Mouse (Mus musculus) lung, postnatal 0 days (tissue): ENCODE results near the gene Cfap77.

Source experiments
- CTCF ChIP-seq: IDR thresholded peaks from 2 replicates; pipeline ENCODE4 v1.5.1; 2016; ENCODE audit warnings: antibody characterized with exemption, mild to moderate bottlenecking
- EP300 ChIP-seq: IDR thresholded peaks from 2 replicates; pipeline ENCODE4 v1.6.1; 2016; ENCODE audit warnings: antibody characterized with exemption, mild to moderate bottlenecking, control low read depth

DNA sequence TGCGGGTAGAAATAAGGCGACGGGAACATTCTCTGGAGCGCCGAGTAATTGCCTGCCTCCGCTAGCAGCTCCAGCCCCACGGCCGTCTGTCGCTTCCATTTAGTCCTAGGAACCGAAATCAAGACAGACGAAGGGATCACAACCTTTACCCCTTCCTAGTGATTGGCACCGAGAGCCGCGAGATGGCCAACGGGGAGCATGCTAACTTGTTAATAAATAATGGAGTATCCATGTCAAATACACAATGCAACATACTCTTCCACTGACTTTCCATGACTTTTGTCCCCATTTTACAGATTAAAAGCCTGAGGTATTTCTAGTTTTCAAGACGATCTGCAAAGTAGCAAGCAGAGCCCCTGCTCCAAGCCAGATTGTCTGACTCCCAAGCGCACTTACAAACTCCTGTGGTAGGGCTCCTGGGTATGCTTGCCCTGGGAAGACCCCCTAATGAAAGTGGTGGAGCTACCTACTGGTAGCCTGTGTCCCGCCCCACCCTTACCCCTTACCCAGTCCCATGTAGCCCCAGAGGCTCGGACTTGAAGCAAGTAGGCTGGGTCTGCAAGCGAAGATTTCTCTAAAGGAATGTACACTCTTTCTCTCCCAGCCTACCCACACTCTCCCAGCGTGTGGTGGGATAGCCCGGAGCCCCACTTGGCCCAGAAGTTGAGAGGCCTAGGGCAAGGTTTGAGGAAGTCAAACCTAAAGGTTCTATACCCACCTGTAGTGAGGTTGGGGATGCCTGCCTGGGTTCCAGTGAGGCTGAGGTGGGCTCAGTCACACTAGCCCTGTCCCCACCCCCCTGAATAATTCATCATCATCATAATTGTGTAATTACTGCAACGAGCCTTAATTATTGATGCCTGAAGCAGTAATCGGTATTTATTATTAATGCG lies 144.8 kb downstream of the Cfap77 start:
- TF ChIP-seq CTCF (no peak), EP300 (no peak)
